Mouse (Mus musculus) layer of hippocampus, postnatal 36 days (tissue): ENCODE results near the gene Oxct2a. TPM values are rescaled to one million over a fixed set of nuclear protein-coding genes. Genes with fewer than 3 reads are reported as not detected.
"Not testable (repeated sequence)": the region's sequence is repeated elsewhere in the genome, so short reads cannot be mapped to it uniquely, and the experiment has no call there.

Source experiments
- DNase-seq, 2 experiments: peaks; one replicate each; pipeline ENCODE4 v3.0.0; 2022
- total RNA-seq, 2 experiments: library from RNA; stranded (reverse); gene quantifications; 2 replicates each; pipeline ENCODE4 v1.2.3; 2021

The Oxct2a gene
- total RNA-seq, 2 experiments from 2014 or later, result 0.20 TPM; not detected in 1

GRCm38 (mm10) chr4:123311845-123312244, 11.6 kb downstream of the Oxct2a start:
- no peak for DNase-seq

- no peak for DNase-seq
Measured at GRCm38 (mm10) chr4:123308292-123308691, 15.1 kb downstream of the Oxct2a start.

GRCm38 (mm10) chr4:123306999-123307398, 16.4 kb downstream of the Oxct2a start:
- no peak for DNase-seq

- DNase-seq, result peak in 1 of 2 experiments; percentile 16
Measured at GRCm38 (mm10) chr4:123305789-123306188, 17.6 kb downstream of the Oxct2a start.

- no peak for DNase-seq
Measured at GRCm38 (mm10) chr4:123298980-123299670, 24.3 kb downstream of the Oxct2a start.

GRCm38 (mm10) chr4:123298226-123298625, 25.2 kb downstream of the Oxct2a start:
- no peak for DNase-seq

- DNase-seq, result no peak
Measured at GRCm38 (mm10) chr4:123297195-123297960, 26.1 kb downstream of the Oxct2a start.

GRCm38 (mm10) chr4:123296148-123296534, 27.3 kb downstream of the Oxct2a start:
- no peak for DNase-seq

- DNase-seq, result no peak
Measured at GRCm38 (mm10) chr4:123295516-123296147, 27.8 kb downstream of the Oxct2a start.

GRCm38 (mm10) chr4:123295026-123295425, 28.4 kb downstream of the Oxct2a start:
- not testable (repeated sequence) for DNase-seq

- DNase-seq, result no peak
Measured at GRCm38 (mm10) chr4:123293661-123294443, 29.6 kb downstream of the Oxct2a start.

GRCm38 (mm10) chr4:123292989-123293388, 30.4 kb downstream of the Oxct2a start:
- DNase-seq, result no peak

- no peak for DNase-seq
Measured at GRCm38 (mm10) chr4:123292390-123292789, 31.0 kb downstream of the Oxct2a start.

GRCm38 (mm10) chr4:123289038-123289437, 34.4 kb downstream of the Oxct2a start:
- no peak for DNase-seq

GRCm38 (mm10) chr4:123286790-123287189, 36.6 kb downstream of the Oxct2a start:
- DNase-seq, result no peak

GRCm38 (mm10) chr4:123284731-123285624, 38.5 kb downstream of the Oxct2a start:
- no peak for DNase-seq

- not testable (repeated sequence) for DNase-seq
Measured at GRCm38 (mm10) chr4:123283675-123284064, 39.8 kb downstream of the Oxct2a start.

GRCm38 (mm10) chr4:123282915-123283674, 40.3 kb downstream of the Oxct2a start:
- not testable (repeated sequence) for DNase-seq

- peak; percentile 79 to 80 for DNase-seq
Measured at GRCm38 (mm10) chr4:123282500-123282899, 40.9 kb downstream of the Oxct2a start.

- DNase-seq, result no peak
Measured at GRCm38 (mm10) chr4:123280117-123280516, 43.3 kb downstream of the Oxct2a start.
